Mouse (Mus musculus) lung, postnatal 25 days (tissue): ENCODE results near the gene Rasgrf2.

Source experiments
- DNase-seq: peaks from one replicate; pipeline ENCODE4 v3.0.0; 2022; ENCODE audit warnings: low spot score

Rasgrf2 gene

DNA sequence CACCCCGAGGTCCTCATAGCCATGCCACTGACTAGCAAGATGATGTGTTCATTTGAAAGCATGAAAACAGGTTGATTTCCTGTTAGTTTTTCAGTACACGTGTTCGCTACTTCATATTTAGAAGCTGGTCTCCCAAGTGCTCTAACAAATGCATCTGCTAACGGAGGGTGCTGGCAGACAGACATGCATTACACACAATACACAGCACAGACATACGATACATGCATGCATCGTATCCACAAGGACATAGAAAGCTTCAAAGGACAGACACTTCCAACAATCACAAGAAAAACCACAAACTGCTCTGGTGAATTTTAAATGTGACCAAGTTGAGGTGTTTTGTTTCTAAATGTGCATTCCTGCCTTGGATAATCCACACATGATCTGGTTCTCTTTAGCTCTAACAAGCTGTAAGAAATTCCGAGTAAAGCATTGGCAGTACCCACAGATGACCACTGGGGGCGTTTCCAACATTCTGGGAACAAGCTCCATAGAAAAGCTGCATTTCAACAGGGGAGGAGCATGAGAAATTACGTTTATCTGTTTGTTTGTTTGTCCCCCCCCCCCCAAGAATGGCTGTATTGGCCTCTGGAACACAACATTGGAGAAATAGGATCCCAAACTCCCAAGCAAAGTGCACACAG is 249.5 kb downstream of the Rasgrf2 start:
- DNase-seq, result peak; percentile 7

- no peak for DNase-seq
Observed at GRCm38 (mm10) chr13:91880256-91880655, 251.2 kb downstream of the Rasgrf2 start.

- DNase-seq, result no peak
Observed at GRCm38 (mm10) chr13:91877996-91878395, 253.5 kb downstream of the Rasgrf2 start.

- no peak for DNase-seq
Observed at GRCm38 (mm10) chr13:91877350-91877749, 254.1 kb downstream of the Rasgrf2 start.

DNA sequence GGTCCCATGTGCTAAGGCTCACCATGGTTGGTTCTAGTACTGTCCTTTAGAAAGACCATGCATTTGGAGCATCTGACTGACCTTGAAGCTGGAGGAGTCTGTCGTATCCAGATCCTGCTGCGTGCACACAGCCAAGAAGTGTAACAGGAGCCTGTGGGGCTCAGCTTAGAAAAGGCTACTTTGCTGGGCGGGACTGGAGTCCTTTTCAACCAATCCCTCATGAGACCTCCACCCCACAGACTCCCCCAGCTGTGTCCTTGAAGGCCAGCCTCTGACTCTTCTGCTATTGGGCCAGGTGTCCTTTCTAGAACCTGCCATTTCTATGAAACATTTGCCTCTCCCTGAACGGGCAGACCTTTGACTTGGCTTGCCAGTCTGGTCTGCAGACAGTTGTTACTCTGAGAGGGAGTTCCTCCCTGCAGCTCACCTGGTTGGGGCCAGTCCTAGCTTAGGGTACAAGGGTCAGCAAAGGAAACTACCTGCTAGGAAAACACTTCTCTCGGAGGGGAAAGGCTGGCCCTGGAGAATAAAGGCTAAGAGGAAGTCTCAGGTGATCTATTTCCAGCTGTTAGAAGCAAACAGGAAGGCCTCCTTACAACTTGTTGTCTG is 254.6 kb downstream of the Rasgrf2 start, which contains the start of gene Ckmt2:
Gene Ckmt2 (minus strand): TSS at position 145 of the 609 bp plus-strand sequence.
- DNase-seq, result no peak

GRCm38 (mm10) chr13:91875581-91875980 is 255.9 kb downstream of the Rasgrf2 start:
- DNase-seq, result no peak

DNA sequence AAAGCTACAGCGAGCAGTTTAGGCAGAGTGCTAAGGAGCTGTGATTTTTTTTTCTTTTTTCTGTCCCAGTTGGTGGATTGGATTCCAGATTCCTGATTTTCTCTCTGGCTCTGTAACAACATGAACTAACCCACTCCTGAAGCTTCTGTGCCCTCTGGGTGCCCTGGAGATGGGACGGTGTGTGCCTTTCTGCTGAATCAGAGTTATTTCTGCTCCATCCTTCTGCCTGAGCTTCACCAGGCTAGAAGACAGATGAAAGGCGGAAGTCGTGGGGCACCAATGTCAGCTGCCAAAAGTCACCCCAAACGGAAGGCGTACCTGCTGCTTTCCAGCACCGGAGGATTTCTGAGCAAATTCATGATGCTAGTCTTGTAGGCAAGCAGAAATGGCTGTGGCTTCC is 256.9 kb downstream of the Rasgrf2 start:
- DNase-seq, result no peak

GRCm38 (mm10) chr13:91873734-91874329 is 257.6 kb downstream of the Rasgrf2 start:
- peak; percentile 59 for DNase-seq

DNA sequence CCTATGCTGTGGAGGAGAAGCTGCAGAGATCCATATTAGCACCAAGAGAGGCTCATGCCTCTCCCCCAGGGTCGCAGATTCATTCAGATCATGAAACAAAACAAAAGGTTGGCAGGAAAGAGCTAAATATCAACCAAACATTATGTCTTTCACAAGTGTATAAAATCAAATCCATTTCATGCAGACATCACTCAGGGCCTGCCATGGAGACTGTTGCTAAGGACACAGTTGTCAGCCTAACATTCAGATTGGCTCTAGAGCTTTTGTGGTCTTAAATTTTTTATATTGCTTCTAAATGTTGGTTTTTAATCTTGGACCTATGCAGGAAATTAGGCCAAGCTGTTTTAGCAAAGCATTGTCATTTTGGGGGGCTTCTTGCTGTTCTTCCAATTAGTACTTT is 262.9 kb downstream of the Rasgrf2 start:
- no peak for DNase-seq

DNA sequence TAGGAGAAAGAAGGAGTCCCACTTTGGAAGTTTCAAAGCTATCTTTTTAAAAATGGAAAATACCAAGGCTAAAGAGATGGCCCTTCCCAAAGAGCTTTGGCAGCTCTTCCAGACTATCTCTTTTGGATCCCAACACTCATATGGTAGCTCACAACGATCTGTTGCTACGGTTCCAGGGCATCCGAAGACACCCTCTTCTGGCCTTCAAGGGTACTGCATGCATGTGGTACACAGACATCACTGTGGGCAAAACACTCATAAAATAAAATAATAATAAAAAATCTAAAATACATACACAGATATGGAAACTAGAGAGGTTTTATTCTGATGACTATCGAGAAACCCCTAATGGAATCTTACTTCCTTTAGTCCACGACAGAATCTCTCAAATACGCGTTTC is 272.6 kb downstream of the Rasgrf2 start:
- no peak for DNase-seq

DNA sequence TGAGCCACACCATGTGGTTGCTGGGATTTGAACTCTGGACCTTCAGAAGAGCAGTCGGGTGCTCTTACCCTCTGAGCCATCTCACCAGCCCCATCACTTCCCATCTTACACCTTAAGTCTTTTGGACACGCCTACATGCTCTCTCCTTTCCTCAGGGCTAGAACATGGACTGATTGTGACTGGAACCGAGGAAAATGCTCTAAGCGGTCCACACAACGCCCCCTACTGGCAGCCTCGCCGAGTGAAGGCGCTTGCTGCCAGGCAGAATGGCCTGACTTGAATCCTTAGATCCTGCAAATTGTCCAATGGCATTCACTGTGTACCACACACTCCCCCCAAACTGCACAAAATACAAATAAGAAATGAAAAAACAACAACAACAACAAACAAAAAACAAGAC is 274.0 kb downstream of the Rasgrf2 start:
- DNase-seq, result no peak

DNA sequence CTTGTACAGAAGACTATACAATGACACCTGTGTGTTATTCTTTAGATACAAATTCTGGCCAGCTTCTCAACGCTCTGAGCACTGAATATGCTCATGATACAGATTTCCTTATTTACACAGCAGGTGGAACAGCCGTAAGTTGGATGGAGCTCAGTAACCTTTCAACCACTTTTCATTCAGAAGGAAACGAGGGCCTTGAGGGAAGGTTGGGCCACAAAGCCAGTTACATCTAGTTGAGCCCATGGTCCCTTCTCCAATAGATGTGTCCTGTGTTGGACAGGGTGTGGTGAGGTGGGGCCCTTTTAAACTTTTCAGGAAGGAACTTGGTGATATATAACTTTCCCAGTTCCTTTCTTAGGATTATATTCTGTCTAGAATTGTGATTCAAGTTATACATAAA is 277.0 kb downstream of the Rasgrf2 start:
- DNase-seq, result no peak
